Mouse (Mus musculus): ENCODE results near the gene Fgfr2. TPM values are rescaled to one million over a fixed set of nuclear protein-coding genes. Genes with fewer than 3 reads are reported as not detected.
A peak's percentile ranks its signal among the peaks of the same experiment; 100 is the strongest.

The Fgfr2 gene
- total and polyA plus RNA-seq, 2 experiments from 2014 or later, result 17.1 to 47.6 TPM

- Histone ChIP-seq H3K9ac (no peak overlapping the region), H3K27me3 (ENCODE audit: insufficient read depth, low read length) (no peaks in the 10 kb centered on the region), H3K4me2 (ENCODE audit: low read depth) (no peak overlapping the region), H3K4me1 (ENCODE audit: insufficient read depth) (peaks cover 7% of the 10 kb centered on the region; the same call in 1 of the 2 replicates), H3K9me3 (ENCODE audit: low read length) (no peaks in the 10 kb centered on the region), H3K36me3 (ENCODE audit: insufficient read depth) (peaks cover 16% of the 10 kb centered on the region), H3K27ac (ENCODE audit: low read depth, low read length) (no peak overlapping the region), H3K4me3 (ENCODE audit: low read depth, low read length) (no peak overlapping the region)
- DNase-seq, result no peak
- no peak for TF ChIP-seq CTCF (IDR thresholded peaks at IDR 0.05; ENCODE audit: low read depth)
- peak; percentile 42 for ATAC-seq
- WGBS, result 36% methylated on average over 6 of the region's 6 CpGs
Observed at GRCm38 (mm10) chr7:130713319-130713718, 2409.8 kb downstream of the Fgfr2 start.

- no peaks in the 10 kb centered on the region for H3K27me3 ChIP-seq (ENCODE audit: insufficient read depth, low read length)
- no peak overlapping the region for H3K27ac ChIP-seq (ENCODE audit: low read depth, low read length)
- H3K4me3 ChIP-seq (ENCODE audit: low read depth, low read length), result no peak overlapping the region
- ATAC-seq (no peak), DNase-seq (no peak)
- H3K36me3 ChIP-seq (ENCODE audit: insufficient read depth), result peaks cover 5% of the 10 kb centered on the region
- H3K4me2 ChIP-seq (ENCODE audit: low read depth), result no peak overlapping the region
- no peaks in the 10 kb centered on the region for H3K9me3 ChIP-seq (ENCODE audit: low read length)
- no peak overlapping the region for H3K9ac ChIP-seq
- TF ChIP-seq CTCF (IDR thresholded peaks at IDR 0.05; ENCODE audit: low read depth), result no peak
- 86% methylated on average over 6 of the region's 7 CpGs for WGBS
- H3K4me1 ChIP-seq (ENCODE audit: insufficient read depth), result peaks cover 7% of the 10 kb centered on the region; the same call in 1 of the 2 replicates
Observed at GRCm38 (mm10) chr7:130711851-130712250, 2411.3 kb downstream of the Fgfr2 start.

- Histone ChIP-seq H3K9me3 (ENCODE audit: low read length) (no peaks in the 10 kb centered on the region), H3K27me3 (ENCODE audit: insufficient read depth, low read length) (no peaks in the 10 kb centered on the region), H3K36me3 (ENCODE audit: insufficient read depth) (no peaks in the 10 kb centered on the region), H3K4me2 (ENCODE audit: low read depth) (no peak overlapping the region), H3K27ac (ENCODE audit: low read depth, low read length) (peak overlapping the region; percentile 29; the same call in 1 of the 2 replicates), H3K4me1 (ENCODE audit: insufficient read depth) (peaks cover 7% of the 10 kb centered on the region; the same call in 1 of the 2 replicates), H3K9ac (no peak overlapping the region), H3K4me3 (ENCODE audit: low read depth, low read length) (no peak overlapping the region)
- TF ChIP-seq CTCF (IDR thresholded peaks at IDR 0.05; ENCODE audit: low read depth), result no peak
- DNase-seq (no peak), ATAC-seq (no peak)
- 51% methylated on average over 9 of the region's 9 CpGs for WGBS
Observed at GRCm38 (mm10) chr7:130709372-130710274, 2413.5 kb downstream of the Fgfr2 start.

GRCm38 (mm10) chr7:130708940-130709339, 2414.2 kb downstream of the Fgfr2 start:
- Histone ChIP-seq H3K9me3 (ENCODE audit: low read length) (no peaks in the 10 kb centered on the region), H3K4me3 (ENCODE audit: low read depth, low read length) (no peak overlapping the region), H3K36me3 (ENCODE audit: insufficient read depth) (no peaks in the 10 kb centered on the region), H3K27me3 (ENCODE audit: insufficient read depth, low read length) (no peaks in the 10 kb centered on the region), H3K9ac (no peak overlapping the region), H3K4me1 (ENCODE audit: insufficient read depth) (peaks cover 7% of the 10 kb centered on the region; the same call in 1 of the 2 replicates), H3K4me2 (ENCODE audit: low read depth) (no peak overlapping the region), H3K27ac (ENCODE audit: low read depth, low read length) (no peak overlapping the region)
- ATAC-seq (no peak), DNase-seq (no peak)
- TF ChIP-seq CTCF (IDR thresholded peaks at IDR 0.05; ENCODE audit: low read depth), result no peak
- 58% methylated on average over 9 of the region's 9 CpGs for WGBS

GRCm38 (mm10) chr7:130705230-130705629, 2417.9 kb downstream of the Fgfr2 start:
- H3K4me2 ChIP-seq (ENCODE audit: low read depth), result no peak overlapping the region
- H3K36me3 ChIP-seq (ENCODE audit: insufficient read depth), result 0 out of 2 replicates have a peak, but pooled peaks cover 8% of the 10 kb centered on the region
- H3K27me3 ChIP-seq (ENCODE audit: insufficient read depth, low read length), result no peaks in the 10 kb centered on the region
- H3K4me1 ChIP-seq (ENCODE audit: insufficient read depth), result peaks cover 7% of the 10 kb centered on the region; the same call in 1 of the 2 replicates
- no peaks in the 10 kb centered on the region for H3K9me3 ChIP-seq (ENCODE audit: low read length)
- ATAC-seq, result no peak
- TF ChIP-seq CTCF (IDR thresholded peaks at IDR 0.05; ENCODE audit: low read depth), result no peak
- H3K9ac ChIP-seq, result no peak overlapping the region
- H3K4me3 ChIP-seq (ENCODE audit: low read depth, low read length), result no peak overlapping the region
- no peak overlapping the region for H3K27ac ChIP-seq (ENCODE audit: low read depth, low read length)
- 75% methylated on average over 2 of the region's 2 CpGs for WGBS
- DNase-seq, result no peak

GRCm38 (mm10) chr7:130701336-130701735, 2421.8 kb downstream of the Fgfr2 start:
- Histone ChIP-seq H3K4me3 (ENCODE audit: low read depth, low read length) (no peak overlapping the region), H3K27ac (ENCODE audit: low read depth, low read length) (no peak overlapping the region), H3K9ac (no peak overlapping the region), H3K9me3 (ENCODE audit: low read length) (no peaks in the 10 kb centered on the region), H3K27me3 (ENCODE audit: insufficient read depth, low read length) (no peaks in the 10 kb centered on the region), H3K4me2 (ENCODE audit: low read depth) (no peak overlapping the region), H3K4me1 (ENCODE audit: insufficient read depth) (peaks cover 9% of the 10 kb centered on the region), H3K36me3 (ENCODE audit: insufficient read depth) (0 out of 2 replicates have a peak, but pooled peaks cover 8% of the 10 kb centered on the region)
- DNase-seq (no peak), ATAC-seq (no peak)
- WGBS, result 76% methylated on average over 1 of the region's 1 CpGs
- TF ChIP-seq CTCF (IDR thresholded peaks at IDR 0.05; ENCODE audit: low read depth), result no peak

- H3K4me3 ChIP-seq (ENCODE audit: low read depth, low read length), result no peak overlapping the region
- no peaks in the 10 kb centered on the region for H3K9me3 ChIP-seq (ENCODE audit: low read length)
- no peak for TF ChIP-seq CTCF (IDR thresholded peaks at IDR 0.05; ENCODE audit: low read depth)
- no peak overlapping the region for H3K9ac ChIP-seq
- H3K36me3 ChIP-seq (ENCODE audit: insufficient read depth), result 0 out of 2 replicates have a peak, but pooled peaks cover 8% of the 10 kb centered on the region
- no peak for ATAC-seq
- peaks cover 22% of the 10 kb centered on the region for H3K4me1 ChIP-seq (ENCODE audit: insufficient read depth)
- H3K4me2 ChIP-seq (ENCODE audit: low read depth), result no peak overlapping the region
- H3K27me3 ChIP-seq (ENCODE audit: insufficient read depth, low read length), result no peaks in the 10 kb centered on the region
- no peak overlapping the region for H3K27ac ChIP-seq (ENCODE audit: low read depth, low read length)
- DNase-seq, result no peak
Observed at GRCm38 (mm10) chr7:130698480-130698879, 2424.7 kb downstream of the Fgfr2 start.

Data from forebrain, postnatal 0 days (tissue).